Mouse (Mus musculus) kidney, postnatal 0 days (tissue): ENCODE data around the gene Pus7. TPM values are rescaled to one million over a fixed set of nuclear protein-coding genes. Genes with fewer than 3 reads are reported as not detected.

Experiments
- ATAC-seq: fragments of 200-750 bp; cut with Nextera tagmentation; replicated peaks from 2 replicates; pipeline ENCODE4 v1.8.0; 2017; ENCODE audit warnings: low read depth, moderate number of reproducible peaks, moderate TSS enrichment, moderate library complexity; ENCODE audit not compliant: low FRiP score
- DNase-seq: peaks from one replicate; pipeline ENCODE4 v3.0.0-alpha.2; 2016; ENCODE audit warnings: low spot score
- H3K27ac ChIP-seq: fragments of 300-500 bp; sonication (generic); 2 replicates; pipeline ENCODE4 v1.5.1; 2014; ENCODE audit warnings: mild to moderate bottlenecking
- H3K27me3 ChIP-seq: fragments of 300-500 bp; sonication (generic); 2 replicates; pipeline ENCODE4 v1.6.1; 2014; ENCODE audit warnings: low read length, mixed read lengths; ENCODE audit not compliant: insufficient read depth
- H3K36me3 ChIP-seq: fragments of 300-500 bp; sonication (generic); 2 replicates; pipeline ENCODE4 v1.6.1; 2014; ENCODE audit warnings: low read length, mixed read lengths; ENCODE audit not compliant: insufficient read depth
- H3K4me1 ChIP-seq: fragments of 300-500 bp; sonication (generic); replicated peaks from 2 replicates; pipeline ENCODE4 v1.6.1; 2014; ENCODE audit warnings: antibody characterized with exemption, low read length, mixed read lengths; ENCODE audit not compliant: insufficient read depth
- H3K4me2 ChIP-seq: fragments of 300-500 bp; sonication (generic); 2 replicates; pipeline ENCODE4 v1.6.1; 2014; ENCODE audit warnings: mild to moderate bottlenecking, low read length, moderate library complexity, mixed read lengths
- H3K4me3 ChIP-seq: fragments of 300-500 bp; sonication (generic); replicated peaks from 2 replicates; pipeline ENCODE4 v1.5.1; 2014; ENCODE audit warnings: low read depth, low read length
- H3K9ac ChIP-seq: fragments of 300-500 bp; sonication (generic); 2 replicates; pipeline ENCODE4 v1.6.1; 2014; ENCODE audit warnings: low read depth, low read length
- H3K9me3 ChIP-seq: fragments of 300-500 bp; sonication (generic); replicated peaks from 2 replicates; pipeline ENCODE4 v1.6.1; 2016; ENCODE audit warnings: low read length, inconsistent platforms, mixed read lengths
- CTCF ChIP-seq: IDR thresholded peaks from 2 replicates; pipeline ENCODE4 v1.5.1; 2016; ENCODE audit warnings: antibody characterized with exemption, low read depth, mild to moderate bottlenecking, moderate library complexity
- WGBS: fragments of 180-500 bp; shearing (Covaris S2); extraction: QIAGEN DNeasy Blood & Tissue Kit; methylation state at CpG from one replicate; pipeline ENCODE4 v1.1.7; 2014; 5-methylcytosine and 5-hydroxymethylcytosine counted together
- polyA plus RNA-seq: library from polyadenylated mRNA; unstranded; fragments of >200 nt; fragmentation: Nextera tagmentation; extraction: Ambion mirVana; gene quantifications from 2 replicates; pipeline ENCODE4 v1.2.1, GENCODE M21; 2015

Pus7 gene
- polyA plus RNA-seq, 1 experiment from 2014 or later: 13.8 TPM

DNA sequence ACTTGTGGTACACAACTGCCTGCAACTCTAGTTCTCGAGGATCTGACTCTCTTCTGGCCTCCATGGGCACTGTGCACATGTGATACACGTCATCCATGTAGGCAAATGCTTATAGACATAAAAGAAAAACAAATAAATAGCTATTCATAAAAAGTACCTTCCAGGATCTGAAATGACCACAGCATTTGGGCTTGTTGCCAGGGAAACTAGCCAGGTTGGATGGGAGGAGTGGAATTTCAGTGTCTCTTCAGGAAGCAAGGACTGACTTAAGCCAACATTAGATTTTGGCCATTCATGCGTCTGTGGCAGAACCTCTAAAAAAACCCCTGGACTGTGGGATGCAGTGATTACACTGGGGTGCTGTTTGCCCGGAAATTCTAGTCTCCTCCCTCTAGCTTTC, 47.1 kb downstream of the Pus7 start:
- ATAC-seq (no peak), DNase-seq (no peak)
- no peak overlapping the region for H3K4me3 ChIP-seq
- no peaks in the 10 kb centered on the region for H3K36me3 ChIP-seq
- no peak overlapping the region for H3K27ac ChIP-seq
- 56% methylated on average over 4 of the region's 4 CpGs for WGBS
- H3K9ac ChIP-seq: no peak overlapping the region
- H3K4me1 ChIP-seq: no peaks in the 10 kb centered on the region
- no peak overlapping the region for H3K4me2 ChIP-seq
- no peaks in the 10 kb centered on the region for H3K9me3 ChIP-seq
- no peak for TF ChIP-seq CTCF
- H3K27me3 ChIP-seq: no peaks in the 10 kb centered on the region

- Histone ChIP-seq H3K27me3 (no peaks in the 10 kb centered on the region), H3K4me2 (no peak overlapping the region), H3K4me3 (no peak overlapping the region), H3K27ac (no peak overlapping the region), H3K9me3 (no peaks in the 10 kb centered on the region), H3K4me1 (no peaks in the 10 kb centered on the region), H3K36me3 (no peaks in the 10 kb centered on the region), H3K9ac (no peak overlapping the region)
- 92% methylated on average over 2 of the region's 2 CpGs for WGBS
- DNase-seq (no peak), ATAC-seq (no peak)
- no peak for TF ChIP-seq CTCF
Measured at GRCm38 (mm10) chr5:23721956-23722355, 61.6 kb downstream of the Pus7 start.

- H3K9me3 ChIP-seq: no peaks in the 10 kb centered on the region
- no peak for DNase-seq
- WGBS: 79% methylated on average over 4 of the region's 4 CpGs
- no peaks in the 10 kb centered on the region for H3K4me1 ChIP-seq
- H3K4me3 ChIP-seq: no peak overlapping the region
- H3K4me2 ChIP-seq: no peak overlapping the region
- H3K27ac ChIP-seq: no peak overlapping the region
- H3K9ac ChIP-seq: no peak overlapping the region
- no peaks in the 10 kb centered on the region for H3K36me3 ChIP-seq
- no peak for TF ChIP-seq CTCF
- ATAC-seq: no peak
- no peaks in the 10 kb centered on the region for H3K27me3 ChIP-seq
Measured at GRCm38 (mm10) chr5:23718881-23719328, 64.6 kb downstream of the Pus7 start.

- WGBS: 71% methylated on average over 1 of the region's 1 CpGs
- H3K4me3 ChIP-seq: no peak overlapping the region
- no peaks in the 10 kb centered on the region for H3K36me3 ChIP-seq
- H3K27ac ChIP-seq: no peak overlapping the region
- ATAC-seq: no peak
- H3K4me2 ChIP-seq: no peak overlapping the region
- no peaks in the 10 kb centered on the region for H3K27me3 ChIP-seq
- H3K9me3 ChIP-seq: no peaks in the 10 kb centered on the region
- H3K4me1 ChIP-seq: no peaks in the 10 kb centered on the region
- TF ChIP-seq CTCF: no peak
- H3K9ac ChIP-seq: no peak overlapping the region
- no peak for DNase-seq
Measured at GRCm38 (mm10) chr5:23718182-23718534, 65.4 kb downstream of the Pus7 start.

DNA sequence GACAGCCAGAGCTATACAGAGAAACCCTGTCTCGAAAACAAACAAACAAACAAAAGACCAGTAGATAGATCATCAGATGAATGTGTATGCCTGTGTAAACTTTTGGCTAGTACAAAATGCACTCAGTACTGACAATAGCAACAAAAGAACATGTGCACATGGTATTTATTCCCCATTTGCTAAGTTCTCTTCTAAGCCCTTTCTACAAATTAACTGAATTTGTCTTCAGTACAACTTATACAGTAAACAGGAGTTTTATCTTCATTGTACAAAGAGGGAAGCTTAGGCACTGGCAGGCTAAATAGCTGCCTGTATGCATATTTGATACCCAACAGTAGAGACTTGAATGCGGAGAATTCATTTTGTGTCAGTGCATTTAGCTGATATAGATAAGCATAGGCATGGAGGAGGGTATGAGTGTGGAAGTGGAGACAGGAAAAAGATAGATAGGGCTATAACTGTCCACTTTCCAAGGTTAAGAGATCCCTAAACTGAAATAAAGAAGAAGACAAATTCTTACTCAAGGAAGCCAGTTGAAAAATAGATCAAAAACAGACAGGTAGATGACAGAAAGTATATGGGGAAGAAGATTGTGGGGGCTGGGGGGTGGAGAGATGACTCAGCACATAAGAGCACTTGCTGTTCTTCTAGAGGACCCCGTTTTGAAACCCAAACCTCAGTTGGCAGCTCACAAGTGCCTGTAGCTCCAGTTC, 65.9 kb downstream of the Pus7 start:
- ATAC-seq (no peak), DNase-seq (no peak)
- TF ChIP-seq CTCF: no peak
- Histone ChIP-seq H3K9me3 (no peaks in the 10 kb centered on the region), H3K27me3 (no peaks in the 10 kb centered on the region), H3K4me3 (no peak overlapping the region), H3K4me1 (no peaks in the 10 kb centered on the region), H3K27ac (no peak overlapping the region), H3K36me3 (no peaks in the 10 kb centered on the region), H3K9ac (no peak overlapping the region), H3K4me2 (no peak overlapping the region)
- 81% methylated on average over 3 of the region's 3 CpGs for WGBS

DNA sequence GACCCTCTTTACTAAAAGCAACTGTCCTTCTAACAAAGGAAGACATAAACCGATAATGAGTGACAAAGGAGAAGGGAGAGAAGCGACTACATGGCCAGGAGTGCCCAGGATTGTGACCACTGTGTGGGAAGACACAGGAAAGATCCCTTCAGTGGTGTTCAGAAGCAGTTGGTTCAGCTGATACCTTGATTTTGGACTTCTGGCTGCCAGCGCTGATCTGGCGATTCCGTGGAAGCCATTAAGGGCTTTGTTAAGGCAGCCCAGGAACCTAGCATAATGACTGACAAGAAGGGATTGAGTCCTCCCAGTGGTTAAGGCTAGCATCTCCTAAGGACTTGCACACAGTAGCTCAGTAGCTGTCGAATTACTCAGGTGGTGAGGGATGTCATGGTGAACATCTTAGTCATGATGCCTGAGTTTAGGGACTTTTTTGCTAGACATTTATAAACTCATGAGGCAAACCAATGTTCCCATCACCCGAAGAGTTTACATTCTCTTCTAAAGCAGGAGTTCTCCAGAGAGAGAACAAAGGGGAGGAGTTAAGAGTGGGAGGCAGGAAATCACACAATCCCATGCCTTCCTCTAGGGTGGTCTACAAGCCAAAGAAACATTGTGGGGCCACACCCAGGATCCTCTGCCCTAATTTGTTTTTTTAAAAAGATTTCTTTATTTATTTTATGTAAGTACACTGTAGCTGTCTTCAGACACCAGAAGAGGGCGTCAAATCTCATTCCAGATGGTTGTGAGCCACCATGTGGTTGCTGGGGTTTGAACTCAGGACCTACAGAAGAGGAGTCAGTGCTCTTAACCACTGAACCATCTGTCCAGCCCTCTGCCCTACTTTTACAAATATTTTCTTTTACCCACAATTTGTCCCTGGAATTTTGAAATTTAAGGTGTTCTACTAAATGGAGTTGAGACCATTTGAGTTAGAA, 69.8 kb downstream of the Pus7 start:
- no peak for ATAC-seq

More for the DNA sequence above, 69.8 kb downstream of the Pus7 start:
- no peaks in the 10 kb centered on the region for H3K9me3 ChIP-seq
- no peaks in the 10 kb centered on the region for H3K4me1 ChIP-seq
- H3K27ac ChIP-seq: no peak overlapping the region
- 90% methylated on average over 8 of the region's 8 CpGs for WGBS
- no peaks in the 10 kb centered on the region for H3K27me3 ChIP-seq
- no peak for TF ChIP-seq CTCF
- H3K4me2 ChIP-seq: no peak overlapping the region
- no peak overlapping the region for H3K9ac ChIP-seq
- peaks cover 12% of the 10 kb centered on the region for H3K36me3 ChIP-seq
- DNase-seq: no peak
- no peak overlapping the region for H3K4me3 ChIP-seq
